Mouse (Mus musculus): ENCODE results near the gene Cdc42ep1. TPM values are rescaled to one million over a fixed set of nuclear protein-coding genes. Genes with fewer than 3 reads are reported as not detected.

Cdc42ep1 gene
- total RNA-seq, 2 experiments from 2014 or later: 34.1 to 41.0 TPM

DNA sequence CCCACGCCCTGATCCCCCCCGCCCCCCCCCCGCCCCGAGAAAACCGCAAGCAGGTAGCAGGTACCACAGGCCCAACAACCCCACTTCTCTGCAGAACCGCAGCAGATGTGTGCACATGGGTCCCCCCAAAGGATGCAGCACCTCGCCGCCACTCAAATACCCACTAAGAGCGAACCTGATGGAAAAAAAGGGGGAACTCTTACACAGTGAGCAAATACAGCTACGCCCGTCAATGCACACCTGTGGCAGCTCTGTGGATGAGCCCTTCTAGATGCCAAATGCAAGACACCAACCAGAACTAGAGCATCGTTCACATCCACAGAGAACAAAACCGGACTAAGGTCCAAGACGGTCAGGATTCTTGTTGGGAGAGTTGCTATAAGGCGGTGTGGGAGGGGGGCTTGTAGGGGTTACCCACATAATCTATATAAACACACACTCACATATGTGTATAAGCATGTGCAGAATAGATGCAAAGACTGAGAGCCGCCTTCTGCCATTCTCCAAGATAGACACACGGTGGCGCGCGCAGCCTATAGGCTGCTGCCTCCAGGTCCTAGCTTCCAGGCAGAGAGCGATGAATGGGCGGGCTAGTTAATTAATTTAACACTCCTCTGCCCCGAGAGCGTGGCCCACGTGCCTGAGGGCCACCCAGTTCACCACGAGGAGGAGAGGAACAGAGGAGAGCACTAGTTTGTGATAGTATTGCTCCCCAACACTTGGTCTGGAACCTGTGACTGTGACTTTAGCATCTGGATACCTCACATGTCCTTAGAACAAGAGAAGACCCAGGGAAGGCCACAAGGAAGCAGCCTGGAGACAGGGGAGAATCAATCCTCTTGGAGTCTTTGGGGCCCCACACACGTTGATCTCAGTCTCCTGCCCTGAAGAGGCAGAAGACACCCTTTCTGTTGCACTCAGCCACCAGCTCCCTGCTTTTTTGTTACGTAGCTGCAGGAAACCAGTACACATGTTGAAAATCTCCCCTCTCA, 15.9 kb upstream of the Cdc42ep1 start:
- DNase-seq (ENCODE audit: low spot score): peak; percentile 55
- intact Hi-C loops (cut with DNase I): loop anchor here (1.0 kb wide), 3 partner anchors 22 to 43 kb away; no protein-coding TSS in a partner anchor

DNA sequence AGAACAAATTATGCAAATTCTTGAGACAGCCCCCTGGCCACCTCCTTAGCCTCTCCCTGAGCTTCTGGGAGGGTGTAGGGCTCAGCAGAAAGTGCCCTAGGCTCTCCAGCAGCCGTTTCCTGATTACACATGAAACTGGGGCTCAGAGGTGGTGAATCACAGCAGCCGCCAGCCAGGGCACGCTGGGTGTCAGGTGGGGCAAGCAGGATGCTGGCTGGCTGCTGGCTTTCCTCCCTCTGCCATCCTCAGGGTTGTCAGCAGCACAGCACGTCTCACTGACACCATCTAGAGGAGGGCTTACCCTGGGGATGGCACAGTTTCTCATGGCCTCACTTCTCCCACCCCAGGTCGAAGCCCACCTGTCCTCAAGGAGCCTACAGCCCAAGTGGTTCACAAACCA, 14.1 kb upstream of the Cdc42ep1 start:
- no peak for DNase-seq (ENCODE audit: low spot score)
- intact Hi-C loops (cut with DNase I): no loop called here

DNA sequence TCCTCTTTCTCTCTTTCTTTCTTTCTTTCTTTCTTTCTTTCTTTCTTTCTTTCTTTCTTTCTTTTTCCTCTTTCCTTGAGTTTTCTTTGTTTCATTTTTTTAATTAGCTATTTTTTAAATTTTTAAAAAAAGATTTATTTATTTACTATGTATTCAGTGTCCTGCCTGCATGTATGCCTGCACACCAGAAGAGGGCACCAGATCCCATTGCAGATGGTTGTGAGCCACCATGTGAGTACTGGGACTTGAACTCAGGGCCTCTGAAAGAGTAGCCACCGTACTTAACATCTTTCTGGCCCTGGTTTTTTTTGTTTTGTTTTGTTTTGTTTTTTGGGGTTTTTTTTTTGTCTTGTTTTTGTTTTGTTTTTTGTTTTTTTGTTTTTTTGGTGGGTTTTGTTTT, 12.8 kb upstream of the Cdc42ep1 start:
- intact Hi-C loops (cut with DNase I): no loop called here

DNA sequence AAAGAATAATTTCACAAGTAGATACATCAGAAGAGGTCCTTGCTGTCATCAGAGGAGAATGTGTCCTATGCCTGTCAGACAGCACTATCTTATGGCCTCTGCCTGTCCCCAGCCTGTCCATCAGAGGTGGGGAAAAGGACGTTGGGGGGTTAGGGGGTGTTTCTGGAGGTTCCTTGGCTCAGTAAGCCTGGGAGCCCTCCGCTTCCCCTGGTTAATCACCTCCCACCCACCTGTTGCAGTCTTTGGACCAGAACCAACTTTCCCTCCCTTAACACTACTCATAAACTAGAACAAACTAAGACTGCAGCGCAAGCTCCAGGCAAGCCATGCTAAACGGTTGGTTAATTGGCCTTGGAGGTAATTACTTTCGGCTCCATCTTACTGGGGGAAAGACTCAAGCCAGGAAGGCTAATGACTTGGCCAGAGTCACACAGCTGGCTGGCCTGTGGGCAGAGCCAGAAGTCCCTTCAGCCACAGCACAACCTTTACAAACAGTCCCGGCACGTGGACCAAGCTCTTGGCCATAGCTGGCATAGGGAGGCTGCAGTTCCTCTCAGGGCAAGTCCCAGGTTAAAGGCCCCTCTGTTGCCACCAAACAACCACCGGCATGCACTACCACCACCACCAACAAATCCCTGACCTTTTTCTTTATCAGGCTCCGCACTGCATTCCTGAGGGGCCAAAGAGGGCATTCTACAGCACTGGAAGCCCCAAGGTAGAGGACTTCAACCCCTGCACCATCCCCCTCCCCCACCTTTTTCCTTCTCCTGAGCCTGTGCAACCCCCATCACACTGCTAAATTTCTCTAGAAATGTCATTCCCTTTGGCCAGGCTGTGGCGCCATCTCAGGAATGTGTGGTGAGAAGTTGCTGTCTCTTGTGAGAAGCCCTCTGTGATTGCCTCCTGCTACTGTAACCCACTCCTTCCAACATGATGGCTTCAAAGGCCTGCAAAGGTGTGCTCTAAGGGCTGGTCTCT, 11.4 kb upstream of the Cdc42ep1 start:
- no peak for DNase-seq (ENCODE audit: low spot score)
- intact Hi-C loops (cut with DNase I): no loop called here

More for the DNA sequence above, 12.8 kb upstream of the Cdc42ep1 start:
- DNase-seq (ENCODE audit: low spot score): no peak

DNA sequence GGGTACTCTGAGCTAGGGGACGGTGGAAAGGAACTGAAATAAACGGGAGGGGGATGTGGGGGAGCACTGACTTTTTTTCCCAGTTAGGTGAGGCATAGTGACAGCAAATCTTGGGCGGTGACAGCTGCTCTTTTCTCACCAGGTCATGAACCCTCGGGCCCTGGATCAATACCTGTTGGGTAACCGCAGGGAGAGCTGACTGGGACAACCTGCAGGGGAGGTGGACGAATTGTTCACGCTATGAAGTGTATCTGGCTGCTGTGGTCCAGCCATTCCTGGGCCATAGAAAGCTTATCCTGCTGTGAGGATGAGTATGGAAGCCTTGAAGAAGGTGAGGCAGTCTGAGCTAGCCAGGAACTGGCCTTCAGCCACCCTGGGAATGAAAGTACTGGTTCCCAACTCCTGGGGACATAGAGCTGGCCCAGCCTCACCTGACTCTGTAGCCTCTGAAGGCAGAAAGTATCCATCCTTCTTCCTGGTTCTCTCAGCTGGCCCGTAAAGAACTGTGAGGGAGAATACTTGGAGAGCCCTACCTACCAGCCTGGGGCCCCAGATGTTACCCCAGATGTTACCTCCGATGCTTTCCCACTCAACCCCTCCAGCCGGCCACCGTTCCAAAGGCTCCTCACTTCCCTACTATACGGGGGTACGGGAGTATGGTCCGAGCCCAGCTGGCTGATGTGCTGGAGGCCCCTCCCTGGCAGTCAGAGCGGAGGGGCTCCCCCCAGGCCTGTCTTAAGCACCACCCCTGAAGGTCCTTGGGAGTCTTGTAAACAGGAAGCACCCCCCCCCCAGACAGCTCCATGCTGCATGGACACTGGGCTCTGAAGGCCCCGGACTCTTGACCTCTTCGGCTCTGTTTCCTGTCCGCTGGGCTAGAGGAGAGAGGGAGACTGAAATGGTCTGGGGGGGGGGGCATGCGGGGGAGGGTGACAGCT, 10.4 kb upstream of the Cdc42ep1 start:
- DNase-seq (ENCODE audit: low spot score): peak; percentile 63
- intact Hi-C loops (cut with DNase I): no loop called here

DNA sequence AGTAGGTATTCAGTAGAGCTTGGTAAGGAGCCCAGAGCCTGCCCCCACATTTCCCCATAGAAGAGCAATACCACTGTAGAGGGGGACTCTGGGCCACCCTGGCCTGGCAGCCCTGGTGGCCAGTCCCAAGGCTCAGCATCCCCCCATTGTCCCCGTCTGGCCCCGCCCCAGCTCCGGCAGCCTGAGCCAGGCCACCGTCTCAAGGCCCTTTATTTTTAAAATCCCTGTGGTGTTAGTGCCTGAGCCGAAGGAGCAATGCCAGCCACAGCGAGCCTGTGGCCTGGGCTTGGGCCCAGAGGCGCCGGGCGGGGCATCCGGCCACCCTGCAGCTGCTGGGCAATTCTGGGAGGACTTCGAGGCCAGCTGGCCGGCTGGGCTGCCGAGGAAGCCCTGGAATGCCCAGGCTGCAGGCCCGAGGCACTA, 9.7 kb upstream of the Cdc42ep1 start:
- DNase-seq (ENCODE audit: low spot score): peak; percentile 81
- intact Hi-C loops (cut with DNase I): no loop called here

DNA sequence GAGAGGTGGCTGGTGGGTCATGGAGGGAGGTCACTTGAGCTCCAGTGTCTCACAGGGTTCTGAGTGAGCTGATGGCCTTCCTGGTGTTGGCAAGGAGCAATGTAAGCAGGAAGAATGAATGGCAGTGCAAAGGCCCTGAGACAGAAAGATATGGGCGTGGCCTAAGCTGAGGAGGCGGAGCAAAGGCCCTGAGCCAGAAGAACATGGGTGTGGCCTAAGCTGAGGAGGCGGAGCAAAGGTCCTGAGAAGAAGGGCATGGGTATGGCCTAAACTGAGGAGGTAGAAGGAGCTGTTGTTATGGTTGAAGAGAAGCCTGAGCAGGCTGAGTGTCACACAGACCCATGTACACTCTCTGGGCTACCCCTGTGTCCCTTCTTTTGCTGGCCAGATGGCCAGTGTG, 8.8 kb upstream of the Cdc42ep1 start:
- intact Hi-C loops (cut with DNase I): no loop called here
- no peak for DNase-seq (ENCODE audit: low spot score)

DNA sequence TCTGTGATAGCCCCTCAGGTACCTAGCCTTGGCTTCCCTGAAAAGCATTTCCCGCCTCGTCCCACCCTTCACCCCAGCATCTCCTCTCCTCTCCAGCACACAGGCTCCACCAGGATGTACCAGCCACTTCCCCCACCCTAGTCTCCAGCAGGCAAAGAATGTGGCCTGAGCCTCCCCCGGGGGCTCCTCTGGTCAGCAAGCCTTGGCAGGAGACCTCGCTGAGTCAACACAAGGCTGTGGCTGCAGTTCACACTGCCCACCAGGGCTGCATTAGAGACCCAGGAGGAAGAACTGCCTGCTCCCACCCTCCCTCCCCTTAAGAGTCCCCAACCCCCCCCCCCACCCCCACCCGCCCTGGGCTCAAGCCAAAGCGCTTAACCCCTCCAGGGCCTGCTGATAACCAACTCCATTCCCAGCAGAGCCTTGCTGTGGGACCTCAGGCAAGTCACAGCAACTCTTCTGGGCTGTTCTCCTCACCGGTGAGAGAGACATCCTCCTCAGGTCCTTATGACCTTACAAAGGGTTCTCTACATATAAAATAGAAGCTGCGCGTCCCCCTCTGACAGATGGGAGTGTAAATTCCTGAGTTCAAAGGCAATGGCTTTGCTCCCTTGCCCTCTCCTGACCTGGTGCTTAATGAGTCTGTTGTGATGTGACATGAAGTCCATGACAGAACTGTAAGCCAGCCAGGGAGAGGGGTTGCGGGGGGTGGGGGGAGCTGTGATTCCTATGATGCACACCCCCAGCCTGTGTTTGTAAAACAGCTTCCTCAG, 8.0 kb upstream of the Cdc42ep1 start:
- intact Hi-C loops (cut with DNase I): no loop called here

DNA sequence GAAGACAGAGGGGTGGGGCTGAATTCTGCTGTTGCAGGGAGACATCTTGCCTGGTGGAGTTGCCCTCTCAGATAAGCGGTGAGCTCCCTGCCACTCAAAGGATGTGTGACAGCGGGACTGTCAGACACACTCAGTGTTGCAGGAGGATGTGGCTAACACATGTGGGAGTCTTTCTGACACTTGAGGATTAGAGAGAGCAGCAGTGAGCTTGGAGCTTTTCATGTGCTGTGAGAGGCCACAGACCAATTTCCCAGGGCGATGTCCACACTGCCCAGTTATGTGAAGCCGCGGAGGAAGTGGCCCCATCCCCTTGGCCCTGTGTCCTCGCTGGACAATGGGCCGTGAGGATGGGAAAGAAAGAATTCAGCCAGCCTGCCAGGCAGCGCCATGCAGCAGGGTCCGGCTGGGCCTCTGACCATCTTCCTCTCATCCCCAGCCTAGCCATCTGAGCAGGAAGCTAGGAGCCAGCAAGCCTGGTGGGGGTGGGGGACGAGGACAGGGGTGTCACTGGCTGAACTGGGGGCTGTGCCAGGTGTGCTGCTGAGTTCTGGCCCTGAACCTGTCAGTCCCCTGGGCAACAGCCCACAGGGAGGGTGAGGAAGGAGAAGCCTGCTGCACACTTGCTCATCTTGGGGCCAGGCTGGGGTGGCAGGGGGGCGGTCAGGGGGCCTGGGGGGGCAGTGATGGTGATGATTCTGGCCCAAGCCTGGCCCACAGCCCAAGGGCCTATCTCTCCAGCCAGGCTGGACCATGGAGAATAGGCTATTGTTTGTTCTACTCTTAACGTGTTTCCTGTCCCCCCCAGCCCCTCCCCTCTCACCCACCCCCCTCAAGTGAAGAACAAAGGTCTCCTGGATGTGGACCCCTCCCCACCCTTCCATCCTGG, 7.0 kb upstream of the Cdc42ep1 start:
- DNase-seq (ENCODE audit: low spot score): peak; percentile 58
- intact Hi-C loops (cut with DNase I): loop anchor here (2.0 kb wide), 1 partner anchor 49 kb away; no protein-coding TSS in a partner anchor

More for the DNA sequence above, 8.0 kb upstream of the Cdc42ep1 start:
- DNase-seq (ENCODE audit: low spot score): no peak

DNA sequence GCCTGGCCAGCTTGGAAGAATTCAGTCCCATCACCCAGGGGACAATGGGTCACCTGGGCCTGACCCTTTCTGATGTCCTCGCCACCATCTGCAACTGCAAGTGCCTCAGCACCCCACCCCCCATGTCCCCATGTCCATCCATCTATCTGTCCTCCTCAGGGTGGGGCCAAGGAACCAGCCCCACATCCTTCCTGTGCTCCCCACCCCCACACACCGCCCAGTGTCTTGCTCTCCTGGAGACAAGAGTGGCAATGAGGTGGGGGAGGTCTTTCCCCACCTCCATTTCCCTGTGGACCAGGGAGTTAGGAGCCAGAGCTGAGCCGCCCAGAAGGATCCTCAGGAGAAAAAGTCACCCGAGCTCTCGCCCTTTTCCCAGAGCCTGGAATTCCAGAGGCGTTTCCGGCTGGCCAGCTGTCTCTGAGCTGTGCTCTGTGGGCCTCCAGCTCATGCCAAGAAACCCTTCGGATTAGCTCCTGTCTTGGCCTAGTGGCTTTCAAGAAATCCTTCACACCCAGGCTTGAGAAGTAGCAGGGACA, 6.3 kb upstream of the Cdc42ep1 start:
- intact Hi-C loops (cut with DNase I): loop anchor here (2.0 kb wide), 1 partner anchor 49 kb away; no protein-coding TSS in a partner anchor
- peak; percentile 74 for DNase-seq (ENCODE audit: low spot score)

DNA sequence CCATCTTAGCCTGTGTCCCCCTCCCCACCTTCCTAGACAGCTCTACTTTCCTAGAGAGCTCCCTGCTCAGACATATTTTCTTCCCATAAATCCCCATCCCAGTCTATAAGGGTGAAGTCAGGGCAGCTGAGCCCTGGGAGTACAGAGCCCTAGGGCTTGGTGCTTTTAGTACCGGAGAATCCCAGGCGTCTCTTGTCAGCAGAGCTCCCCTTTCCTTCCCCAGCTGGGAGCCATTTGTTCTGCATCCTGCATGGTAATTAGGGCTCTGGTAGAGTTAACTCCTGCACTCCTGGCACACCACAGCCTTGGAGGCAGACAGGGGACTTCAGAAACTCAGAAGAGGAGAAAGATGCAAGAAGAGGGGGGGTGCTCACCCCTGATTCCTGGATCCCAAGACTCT, 2.7 kb upstream of the Cdc42ep1 start:
- no peak for DNase-seq (ENCODE audit: low spot score)
- intact Hi-C loops (cut with DNase I): no loop called here

DNA sequence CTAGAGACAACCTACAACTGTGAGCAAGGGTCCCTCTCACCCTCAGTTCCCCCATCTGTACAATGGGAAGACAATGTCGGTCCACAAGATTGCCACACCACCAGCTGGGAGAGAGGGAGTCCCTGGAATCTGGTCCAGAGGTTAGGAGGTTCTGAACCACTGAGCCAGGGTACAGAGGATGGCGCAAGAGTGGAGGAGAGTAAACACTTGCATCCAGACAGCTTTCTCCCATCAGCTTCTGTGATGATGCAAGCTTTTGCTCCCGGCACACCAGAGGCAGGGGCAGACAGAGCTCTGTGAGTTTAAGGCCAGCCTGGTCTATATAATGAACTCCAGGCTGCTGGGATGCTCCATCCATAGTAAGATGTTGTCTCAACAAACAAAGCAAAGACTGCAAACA, 2.2 kb upstream of the Cdc42ep1 start:
- intact Hi-C loops (cut with DNase I): no loop called here
- no peak for DNase-seq (ENCODE audit: low spot score)

DNA sequence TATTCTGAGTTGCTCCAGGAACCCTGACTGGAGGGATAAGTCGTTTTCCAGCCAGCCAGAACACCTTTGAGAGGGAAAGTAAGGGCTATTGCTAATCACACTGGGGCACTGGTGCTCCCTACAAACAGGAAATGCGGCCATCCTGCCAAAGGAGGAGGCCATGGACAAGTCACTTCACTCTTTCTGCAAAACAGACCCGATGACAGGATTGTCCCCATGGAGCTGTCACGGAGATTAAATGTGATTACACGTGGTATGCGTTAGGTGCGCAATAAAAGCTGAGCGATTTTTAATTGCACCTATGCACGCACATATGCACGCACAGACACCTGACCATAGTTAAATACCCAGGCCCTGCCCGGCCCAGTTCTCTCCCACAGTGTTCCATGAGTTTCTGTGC, 1.7 kb upstream of the Cdc42ep1 start:
- no peak for DNase-seq (ENCODE audit: low spot score)
- intact Hi-C loops (cut with DNase I): no loop called here

DNA sequence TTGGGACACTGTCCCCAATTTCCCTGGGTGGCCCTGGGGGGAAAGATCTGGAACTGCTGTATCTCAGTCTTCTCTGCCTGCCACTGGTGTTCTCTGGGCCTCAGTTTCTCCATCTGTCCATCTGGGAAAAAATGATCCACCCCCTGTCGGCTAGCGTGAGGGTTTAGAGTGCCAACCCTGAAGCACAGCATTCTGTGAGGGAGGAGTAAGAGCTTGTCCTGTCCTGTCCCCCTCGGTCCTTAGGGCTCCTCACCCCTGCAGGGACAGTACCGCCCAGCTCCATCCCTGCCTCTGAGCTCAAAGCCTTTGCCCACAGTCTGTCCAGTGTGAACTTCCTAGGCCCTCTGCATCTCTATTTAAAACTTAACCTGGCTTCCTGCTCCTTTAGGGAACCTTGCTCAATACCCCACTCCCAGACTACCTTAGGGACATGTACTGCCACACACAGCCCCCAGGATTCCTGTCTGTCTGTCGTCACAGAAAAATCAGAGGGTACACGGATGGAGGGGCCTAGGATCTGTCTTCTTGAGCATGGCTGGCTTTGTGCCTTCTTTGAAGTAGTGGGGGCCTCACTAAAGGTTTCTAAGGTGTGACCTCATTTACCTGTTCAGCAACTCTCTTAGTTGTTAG, 1.1 kb upstream of the Cdc42ep1 start:
- intact Hi-C loops (cut with DNase I): no loop called here
- DNase-seq (ENCODE audit: low spot score): no peak

DNA sequence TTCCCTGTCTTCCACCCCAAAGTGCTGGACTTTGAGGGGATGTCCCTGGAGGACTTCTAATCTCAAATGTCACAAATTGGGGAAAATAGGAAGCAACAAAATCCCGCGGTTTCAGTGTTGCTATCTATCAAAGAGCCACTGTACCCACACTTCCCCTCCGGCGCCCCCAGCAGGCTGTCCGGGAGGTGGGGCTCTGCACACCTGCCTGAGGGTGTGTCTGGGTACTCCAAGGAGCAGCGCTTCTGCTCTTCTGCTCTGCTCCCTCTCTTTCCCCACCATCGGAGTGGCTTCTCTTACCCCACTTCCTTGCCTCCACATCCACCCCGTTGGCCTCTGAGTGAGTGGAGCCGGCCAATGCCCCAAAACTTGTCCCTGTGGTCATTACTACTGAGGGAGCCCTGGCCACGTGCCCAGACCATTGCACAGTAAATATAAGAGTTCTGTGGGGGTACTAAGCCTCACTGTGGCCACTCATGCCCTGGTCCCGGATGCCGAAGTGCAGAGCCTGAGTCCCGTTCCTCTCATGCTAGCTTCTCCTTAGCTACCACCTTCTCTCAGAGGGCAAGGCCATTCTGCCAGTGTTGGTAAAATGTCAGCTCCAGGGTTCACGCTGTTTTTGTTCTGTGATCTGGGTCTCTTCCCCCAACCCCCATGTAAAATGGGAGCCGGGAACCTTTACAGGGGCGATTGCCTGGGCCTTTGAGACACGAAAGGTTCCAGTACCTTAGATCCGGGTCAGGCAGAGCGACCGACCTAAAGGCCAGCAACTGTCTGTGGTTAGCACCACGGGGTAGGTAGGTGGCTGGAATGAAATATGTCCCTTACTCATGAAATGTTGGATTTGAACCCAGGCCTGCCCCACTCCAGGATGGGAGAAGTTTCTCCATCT, 1.4 kb downstream of the Cdc42ep1 start:
- DNase-seq (ENCODE audit: low spot score): no peak
- intact Hi-C loops (cut with DNase I): no loop called here

DNA sequence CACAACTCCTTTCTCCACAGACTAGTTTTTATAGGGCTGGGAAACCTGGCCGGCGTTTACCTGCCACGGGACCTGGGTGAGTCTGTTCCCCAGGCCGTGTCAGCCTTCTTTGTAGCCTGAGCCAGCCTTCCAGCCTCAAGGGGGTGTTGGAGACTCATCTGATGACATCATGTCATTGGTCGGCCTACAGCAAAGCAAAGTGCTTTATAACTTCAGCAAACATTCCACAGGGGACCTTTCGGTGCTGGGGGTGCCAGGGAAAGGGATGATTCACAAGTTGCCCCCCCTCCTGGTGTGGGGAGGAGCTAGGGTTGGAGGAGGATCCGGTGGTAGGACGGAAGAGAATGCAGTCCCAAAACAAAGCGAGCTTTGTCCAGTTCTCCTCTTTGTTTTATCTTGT, 2.4 kb downstream of the Cdc42ep1 start:
- intact Hi-C loops (cut with DNase I): no loop called here
- peak; percentile 74 for DNase-seq (ENCODE audit: low spot score)

Data from heart, postnatal 25 days (tissue).